Mouse (Mus musculus): ENCODE data around the gene Col27a1. TPM values are rescaled to one million over a fixed set of nuclear protein-coding genes. Genes with fewer than 3 reads are reported as not detected.

Gene Col27a1
- total RNA-seq, 2 experiments from 2014 or later, result 1.1 to 1.4 TPM

DNA sequence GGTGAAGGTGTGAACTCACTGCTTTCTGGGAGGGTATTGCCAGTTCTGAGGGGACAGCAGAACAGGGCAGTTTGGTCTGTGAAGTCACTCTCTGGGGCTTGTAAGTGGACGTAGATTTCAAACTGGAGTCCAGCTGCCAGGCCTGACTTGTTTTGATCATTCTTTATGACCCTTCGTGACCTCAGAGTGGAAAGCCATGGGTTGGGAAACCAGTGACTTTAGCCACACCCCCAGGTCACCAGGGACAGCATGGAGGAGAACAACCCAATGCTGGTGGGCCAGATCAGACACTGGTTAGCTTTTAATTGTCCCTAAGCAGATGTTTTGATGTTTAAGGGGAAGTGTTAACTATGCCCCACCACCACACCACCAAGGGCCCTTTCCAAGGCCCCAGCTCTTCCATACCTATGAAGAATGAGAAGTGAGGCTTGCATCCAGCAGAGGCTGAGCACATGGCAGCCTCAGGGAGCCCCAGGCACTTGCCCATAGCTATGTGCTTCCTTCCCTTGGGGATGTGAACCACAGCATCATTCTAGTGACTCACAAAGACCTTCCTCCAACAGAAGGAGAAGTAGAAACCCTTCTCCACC lies 143.3 kb downstream of the Col27a1 start:
- DNase-seq, result no peak

GRCm38 (mm10) chr4:63359861-63360260 lies 146.1 kb downstream of the Col27a1 start:
- intact Hi-C loops (cut with DNase I), result no loop called here
- no peak for DNase-seq

More for the DNA sequence above, 143.3 kb downstream of the Col27a1 start:
- intact Hi-C loops (cut with DNase I), result no loop called here

GRCm38 (mm10) chr4:63362150-63362549 lies 148.3 kb downstream of the Col27a1 start, which contains the start of gene Orm2:
Orm2 (plus strand) TSS chr4:63362449.
- intact Hi-C loops (cut with DNase I), result no loop called here
- DNase-seq, result peak; percentile 45 to 53

DNA sequence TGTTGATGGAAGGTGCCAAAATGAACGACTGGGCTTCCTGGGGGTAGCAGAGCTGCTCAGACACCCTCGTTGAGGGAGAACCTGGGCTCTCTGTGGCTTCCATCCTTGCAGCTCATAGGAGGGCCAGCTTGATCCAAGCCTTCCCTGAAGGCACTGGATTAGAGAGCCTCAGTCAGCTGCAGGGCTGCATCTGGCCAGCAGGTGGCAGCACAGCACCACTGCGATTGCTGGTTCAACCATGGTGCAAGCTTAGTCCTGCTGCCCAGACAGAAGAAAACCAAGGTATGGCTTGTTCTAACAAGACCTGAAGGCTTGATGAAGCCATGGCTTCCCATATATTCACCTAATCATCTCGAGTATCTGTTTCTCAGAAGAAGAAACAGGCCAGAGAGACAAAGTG lies 154.8 kb downstream of the Col27a1 start:
- peak; percentile 87 to 95 for DNase-seq
- intact Hi-C loops (cut with DNase I), result loop anchor here (2.0 to 5.0 kb wide), 2 partner anchors 114 to 580 kb away; no protein-coding TSS in a partner anchor

DNA sequence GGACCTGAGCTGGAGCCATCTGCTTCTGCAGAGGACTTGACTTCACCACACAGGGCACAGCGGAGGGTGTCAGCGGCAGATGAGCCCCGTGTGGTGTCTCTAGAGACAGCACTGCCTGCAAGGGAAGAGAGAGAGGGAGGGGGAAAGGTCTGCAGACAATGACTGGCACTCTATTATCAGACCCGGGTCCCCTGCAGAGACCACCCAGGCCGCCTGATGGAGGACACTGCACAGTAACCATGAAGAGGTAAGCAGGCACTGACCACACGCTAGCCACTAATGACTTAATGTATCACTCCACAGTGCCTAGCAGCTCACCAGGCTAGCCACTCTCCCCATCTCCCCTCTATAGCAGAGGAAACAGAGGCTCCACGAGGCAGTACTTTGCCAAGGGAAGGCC lies 157.1 kb downstream of the Col27a1 start:
- intact Hi-C loops (cut with DNase I), result loop anchor here (10.0 kb wide), 1 partner anchor 474 kb away; no protein-coding TSS in a partner anchor
- no peak for DNase-seq

DNA sequence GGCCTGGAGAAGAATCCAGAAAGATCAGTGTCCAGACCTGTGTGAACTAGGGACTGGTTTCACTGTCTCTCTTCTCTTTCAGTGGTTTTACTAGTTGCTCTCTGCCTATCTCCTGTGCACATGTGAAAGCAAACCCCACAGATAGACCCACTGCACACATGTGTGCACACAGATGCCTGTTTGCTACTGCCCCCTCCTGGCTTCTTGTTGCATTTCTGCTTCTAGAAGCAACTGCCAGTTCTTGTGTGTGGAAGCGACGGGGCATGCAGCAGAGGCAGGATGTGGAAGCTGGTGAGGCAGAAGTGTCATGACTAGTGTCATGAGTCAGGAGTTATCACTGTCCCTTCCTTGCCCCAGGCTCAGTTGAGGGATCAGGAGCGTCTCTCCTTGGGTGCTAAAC lies 158.1 kb downstream of the Col27a1 start:
- DNase-seq, result peak in 1 of 2 experiments; percentile 45
- intact Hi-C loops (cut with DNase I), result loop anchor here (10.0 kb wide), 1 partner anchor 473 kb away; no protein-coding TSS in a partner anchor

GRCm38 (mm10) chr4:63373404-63373803 lies 159.6 kb downstream of the Col27a1 start:
- intact Hi-C loops (cut with DNase I), result loop anchor here (10.0 kb wide), 1 partner anchor 471 kb away; no protein-coding TSS in a partner anchor
- DNase-seq, result no peak

DNA sequence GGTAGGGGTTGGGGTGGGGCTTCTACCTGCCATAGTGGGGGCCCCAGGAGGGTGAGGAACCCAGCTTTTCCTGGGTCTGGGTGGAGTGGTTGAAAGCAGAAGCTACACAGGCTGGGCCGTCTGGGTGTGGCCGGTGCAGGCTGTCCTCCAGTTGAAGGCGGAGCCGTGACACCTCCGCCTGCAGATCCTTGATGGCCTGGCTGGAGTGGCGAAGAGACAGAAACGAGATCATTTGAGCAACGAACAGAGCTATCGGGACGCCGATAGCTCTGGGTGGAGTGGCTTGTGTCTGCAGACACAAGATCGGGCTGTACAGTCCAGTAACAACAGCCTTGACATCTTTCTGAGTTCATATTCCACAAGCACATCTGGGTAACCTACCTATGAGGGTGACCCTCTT lies 160.5 kb downstream of the Col27a1 start:
- intact Hi-C loops (cut with DNase I), result loop anchor here (10.0 kb wide), 1 partner anchor 470 kb away; no protein-coding TSS in a partner anchor
- DNase-seq, result no peak

DNA sequence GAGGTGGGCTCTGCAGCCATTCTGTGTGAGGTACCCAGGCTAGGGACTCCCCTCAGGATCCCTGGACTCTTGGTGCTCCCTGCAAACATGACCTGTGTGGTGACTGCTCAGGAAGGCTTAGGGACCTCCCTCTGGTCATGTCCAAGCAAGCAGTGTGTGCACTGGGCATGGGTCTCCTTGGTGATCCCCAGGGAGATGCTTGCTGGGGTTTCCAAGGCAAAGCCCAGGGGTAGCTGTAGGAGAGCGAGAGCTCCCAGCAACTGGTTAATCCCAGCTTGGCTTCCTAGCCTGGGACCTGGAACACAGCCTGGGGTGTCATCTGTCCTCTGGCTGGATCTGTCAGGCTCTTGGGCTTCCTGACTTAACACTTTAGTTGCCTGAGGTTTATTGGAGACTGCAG lies 161.6 kb downstream of the Col27a1 start:
- intact Hi-C loops (cut with DNase I), result loop anchor here (10.0 kb wide), 1 partner anchor 469 kb away; no protein-coding TSS in a partner anchor
- no peak for DNase-seq

DNA sequence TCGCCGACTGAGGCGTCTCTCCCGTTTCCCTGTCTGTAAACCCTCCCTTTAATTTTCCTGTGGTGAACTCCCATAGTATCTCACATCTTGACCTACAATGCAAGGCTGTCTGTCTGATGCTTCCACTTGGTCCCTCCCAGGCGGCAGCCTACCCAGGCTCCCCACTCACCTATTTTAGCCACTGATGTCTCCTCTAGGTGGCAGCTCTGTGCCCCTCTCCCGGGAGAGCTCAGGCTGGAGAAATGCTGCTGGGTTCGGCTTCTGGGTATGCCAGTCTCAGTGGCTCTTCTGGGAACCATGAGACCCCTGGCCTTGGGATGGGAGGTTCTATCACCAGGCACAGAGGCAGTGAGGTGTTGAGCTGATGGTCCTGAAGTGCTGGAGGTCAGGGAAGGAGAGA lies 163.7 kb downstream of the Col27a1 start:
- DNase-seq, result no peak
- intact Hi-C loops (cut with DNase I), result loop anchor here (10.0 kb wide), 1 partner anchor 467 kb away; no protein-coding TSS in a partner anchor

GRCm38 (mm10) chr4:63382676-63383369 lies 169.0 kb downstream of the Col27a1 start:
- DNase-seq, result no peak
- intact Hi-C loops (cut with DNase I), result no loop called here

- DNase-seq, result no peak
- intact Hi-C loops (cut with DNase I), result no loop called here
These were observed 169.7 kb downstream of the Col27a1 start for GRCm38 (mm10) chr4:63383474-63383873.

- intact Hi-C loops (cut with DNase I), result no loop called here
These were observed 170.5 kb downstream of the Col27a1 start for GRCm38 (mm10) chr4:63384262-63384661.

More at GRCm38 (mm10) chr4:63384262-63384661, 170.5 kb downstream of the Col27a1 start:
- no peak for DNase-seq

Small RNAs within 50 kb of the gene (microRNA-seq; reads per million reads assigned to microRNA genes)
- gene Mir455 (ENCODE audit: borderline number of aligned reads in 2 of 2), result 1,144 to 1,766 reads per million in 2 experiments

Other genes with a start within 250 kb of the Col27a1 start
- under 1 TPM; 0.33 to 0.56 TPM for gene Zfp618, start 248.4 kb upstream of the Col27a1 start, total RNA-seq (2021)
- gene Ambp, start 59.2 kb upstream of the Col27a1 start, total RNA-seq (2021), result not detected
- gene Kif12, start 41.9 kb upstream of the Col27a1 start, total RNA-seq (2021), result not detected
- 1 to 10 TPM in 1 of 2 experiments, not detected in 1; 1.5 TPM for gene Orm1, start 130.6 kb downstream of the Col27a1 start, total RNA-seq (2021)
- gene Orm3, start 142.2 kb downstream of the Col27a1 start, total RNA-seq (2021), result 1 to 10 TPM; 2.0 to 2.1 TPM
- gene Orm2, start 148.4 kb downstream of the Col27a1 start, total RNA-seq (2021), result not detected
- 1 to 10 TPM; 3.6 to 4.0 TPM for gene Akna, start 189.3 kb downstream of the Col27a1 start, total RNA-seq (2021)

All from heart, postnatal 36 days (tissue).